Mouse (Mus musculus) MEL (cell line): Measurements from ENCODE around the gene Myt1l. TPM values are rescaled to one million over a fixed set of nuclear protein-coding genes. Genes with fewer than 3 reads are reported as not detected.

Experiments
- DNase-seq: peaks from one replicate; pipeline ENCODE4 v3.0.0; 2011; ENCODE audit warnings: low read depth, low spot score
- H3K27ac ChIP-seq: 2 replicates; pipeline ENCODE4 v1.5.1; 2012; ENCODE audit warnings: low read depth, mild to moderate bottlenecking, control low read depth, low read length, moderate library complexity; ENCODE audit not compliant: control insufficient read depth
- H3K27me3 ChIP-seq, 2 experiments: fragments of 150-350 bp in 1 of 2; sonication (generic) in 1 of 2; 2 replicates each; pipeline ENCODE4 v1.6.1; 2012; ENCODE audit warnings: low read length in 2 of 2, mild to moderate bottlenecking in 2 of 2, improper control_type of control experiment in 1 of 2, moderate library complexity in 1 of 2; ENCODE audit not compliant: insufficient read depth in 2 of 2, control insufficient read depth in 1 of 2
- H3K36me3 ChIP-seq, 2 experiments: 2 replicates each; pipeline ENCODE4 v1.6.1; 2012 to 2014; ENCODE audit warnings: low read length in 2 of 2, improper control_type of control experiment in 1 of 2, inconsistent platforms in 1 of 2, mild to moderate bottlenecking in 1 of 2; ENCODE audit not compliant: insufficient read depth in 2 of 2, control insufficient read depth in 1 of 2
- H3K4me1 ChIP-seq, 2 experiments: fragments of 150-350 bp in 1 of 2; sonication (generic) in 1 of 2; 2 replicates each; pipeline ENCODE4 v1.6.1; 2012; ENCODE audit warnings: low read length in 2 of 2, improper control_type of control experiment in 1 of 2, mild to moderate bottlenecking in 1 of 2; ENCODE audit not compliant: insufficient read depth in 2 of 2, control insufficient read depth in 1 of 2
- H3K4me3 ChIP-seq, 2 experiments: fragments of 150-350 bp in 1 of 2; sonication (generic) in 1 of 2; 2 replicates each; pipeline ENCODE4 v1.5.1; 2012; ENCODE audit warnings: low read depth in 2 of 2, low read length in 2 of 2, mild to moderate bottlenecking in 2 of 2, moderate library complexity in 2 of 2, control low read depth in 1 of 2, improper control_type of control experiment in 1 of 2; ENCODE audit not compliant: control insufficient read depth in 1 of 2, insufficient read depth in 1 of 2
- H3K79me2 ChIP-seq: 2 replicates; pipeline ENCODE4 v1.6.1; 2012; ENCODE audit warnings: mild to moderate bottlenecking, low read length, moderate library complexity; ENCODE audit not compliant: control insufficient read depth, poor library complexity, insufficient read depth
- H3K9ac ChIP-seq: 2 replicates; pipeline ENCODE4 v1.6.1; 2012; ENCODE audit warnings: low read depth, mild to moderate bottlenecking, control low read depth, low read length, moderate library complexity; ENCODE audit not compliant: control insufficient read depth, poor library complexity, severe bottlenecking
- H3K9me3 ChIP-seq: fragments of 150-350 bp; sonication (generic); replicated peaks from 2 replicates; pipeline ENCODE4 v1.6.1; 2012; ENCODE audit warnings: mild to moderate bottlenecking, low read length, improper control_type of control experiment, moderate library complexity; ENCODE audit not compliant: insufficient read depth
- BHLHE40 ChIP-seq: IDR thresholded peaks from 2 replicates; pipeline ENCODE4 v1.6.1; 2012; ENCODE audit warnings: low read depth, mild to moderate bottlenecking, inconsistent platforms, low read length, improper control_type of control experiment, borderline replicate concordance
- CHD2 ChIP-seq: IDR thresholded peaks from 2 replicates; pipeline ENCODE4 v1.6.1; 2011; ENCODE audit warnings: low read length, improper control_type of control experiment
- CTCF ChIP-seq, 3 experiments: IDR thresholded peaks in 2 of 3; conservative IDR thresholded peaks in 1 of 3; 2 replicates each; pipeline ENCODE4 v1.5.1; 2011 to 2012; ENCODE audit warnings: low read length in 3 of 3, low read depth in 2 of 3, mild to moderate bottlenecking in 2 of 3, improper control_type of control experiment in 1 of 3, inconsistent platforms in 1 of 3, mixed read lengths in 1 of 3, moderate library complexity in 1 of 3; ENCODE audit not compliant: control insufficient read depth in 1 of 3, insufficient read depth in 1 of 3, poor library complexity in 1 of 3, severe bottlenecking in 1 of 3
- EP300 ChIP-seq, 2 experiments: IDR thresholded peaks; 2 replicates each; pipeline ENCODE4 v1.6.1; 2011; ENCODE audit warnings: improper control_type of control experiment in 2 of 2, low read length in 2 of 2, low read depth in 1 of 2, mild to moderate bottlenecking in 1 of 2
- GABPA ChIP-seq: IDR thresholded peaks from 2 replicates; pipeline ENCODE4 v1.6.1; 2012; ENCODE audit warnings: low read depth, mild to moderate bottlenecking, inconsistent platforms, low read length, improper control_type of control experiment, moderate library complexity
- JUND ChIP-seq: IDR thresholded peaks from 2 replicates; pipeline ENCODE4 v1.6.1; 2011; ENCODE audit warnings: low read depth, mild to moderate bottlenecking, improper control_type of control experiment, low read length
- MYC ChIP-seq: IDR thresholded peaks from 2 replicates; pipeline ENCODE4 v1.6.1; 2011; ENCODE audit warnings: low read depth, mild to moderate bottlenecking, low read length, improper control_type of control experiment, moderate library complexity
- NELFE ChIP-seq: IDR thresholded peaks from 2 replicates; pipeline ENCODE4 v1.6.1; 2011; ENCODE audit warnings: low read depth, low read length, improper control_type of control experiment
- POLR2A ChIP-seq, 2 experiments: IDR thresholded peaks; 2 replicates each; pipeline ENCODE4 v1.6.1; 2011 to 2012; ENCODE audit warnings: low read length in 2 of 2, mild to moderate bottlenecking in 2 of 2, control low read depth in 1 of 2, improper control_type of control experiment in 1 of 2, low read depth in 1 of 2, moderate library complexity in 1 of 2; ENCODE audit not compliant: control insufficient read depth in 1 of 2, insufficient read depth in 1 of 2, poor library complexity in 1 of 2
- POLR2AphosphoS2 ChIP-seq: IDR thresholded peaks from 2 replicates; pipeline ENCODE4 v1.6.1; 2011; ENCODE audit warnings: low read length, improper control_type of control experiment
- POLR2AphosphoS5 ChIP-seq: IDR thresholded peaks from 2 replicates; pipeline ENCODE4 v1.6.1; 2012; ENCODE audit warnings: low read depth, borderline replicate concordance, mild to moderate bottlenecking, inconsistent platforms, low read length, moderate library complexity, mixed read lengths
- RAD21 ChIP-seq: IDR thresholded peaks from 2 replicates; pipeline ENCODE4 v1.6.1; 2011; ENCODE audit warnings: mild to moderate bottlenecking, low read depth, low read length, improper control_type of control experiment
- RCOR1 ChIP-seq: IDR thresholded peaks from 2 replicates; pipeline ENCODE4 v1.6.1; 2012; ENCODE audit warnings: low read depth, mild to moderate bottlenecking, inconsistent platforms, low read length, improper control_type of control experiment
- SIN3A ChIP-seq: IDR thresholded peaks from 2 replicates; pipeline ENCODE4 v1.6.1; 2012; ENCODE audit warnings: low read length, improper control_type of control experiment, inconsistent platforms
- SMC3 ChIP-seq: IDR thresholded peaks from 2 replicates; pipeline ENCODE4 v1.6.1; 2011; ENCODE audit warnings: low read depth, low read length, improper control_type of control experiment
- USF1 ChIP-seq: IDR thresholded peaks from 2 replicates; pipeline ENCODE4 v1.6.1; 2014; ENCODE audit warnings: low read depth, mild to moderate bottlenecking, inconsistent platforms, low read length, improper control_type of control experiment, moderate library complexity
- USF2 ChIP-seq, 2 experiments: IDR thresholded peaks; 2 replicates each; pipeline ENCODE4 v1.6.1; 2011 to 2012; ENCODE audit warnings: improper control_type of control experiment in 2 of 2, low read length in 2 of 2, borderline replicate concordance in 1 of 2, inconsistent platforms in 1 of 2, low read depth in 1 of 2, mild to moderate bottlenecking in 1 of 2; ENCODE audit not compliant: insufficient read depth in 1 of 2
- ZC3H11A ChIP-seq: IDR thresholded peaks from 2 replicates; pipeline ENCODE4 v1.6.1; 2012; ENCODE audit warnings: low read depth, mild to moderate bottlenecking, inconsistent platforms, low read length, improper control_type of control experiment
- ZKSCAN1 ChIP-seq: IDR thresholded peaks from 2 replicates; pipeline ENCODE4 v1.6.1; 2012; ENCODE audit warnings: low read depth, mild to moderate bottlenecking, inconsistent platforms, low read length, improper control_type of control experiment, moderate library complexity
- ZMIZ1 ChIP-seq: IDR thresholded peaks from 2 replicates; pipeline ENCODE4 v1.6.1; 2012; ENCODE audit warnings: low read depth, mild to moderate bottlenecking, inconsistent platforms, low read length, improper control_type of control experiment, moderate library complexity
- polyA plus RNA-seq, 2 experiments: library from polyadenylated mRNA; stranded (reverse) in 1 of 2; unstranded in 1 of 2; fragments of >175 nt in 1 of 2; fragments of >200 nt in 1 of 2; gene quantifications; 2 replicates each; pipeline versions ENCODE4 v1.2.1 to v1.2.4; 2012; ENCODE audit warnings: low replicate concordance in 2 of 2, low read depth in 1 of 2; ENCODE audit not compliant: insufficient read length in 2 of 2, insufficient read depth in 1 of 2, missing spikeins in 1 of 2
- total RNA-seq: library from RNA; depleted of rRNA; stranded (reverse); fragments of 300-350 nt; gene quantifications from 2 replicates; pipeline ENCODE4 v1.2.3, GENCODE M21; 2012

Myt1l gene
- total and polyA plus RNA-seq, 3 experiments: not detected

GRCm38 (mm10) chr12:29877977-29878376 is 349.8 kb downstream of the Myt1l start:
- no peaks in the 10 kb centered on the region for H3K27me3 ChIP-seq
- no peak for DNase-seq
- TF ChIP-seq USF1 (no peak), NELFE (no peak)
- TF ChIP-seq, all 39 proteins: peak for 0
- Histone ChIP-seq H3K4me3 (no peak overlapping the region), H3K79me2 (no peaks in the 10 kb centered on the region), H3K9ac (no peak overlapping the region), H3K36me3 (no peaks in the 10 kb centered on the region), H3K4me1 (no peaks in the 10 kb centered on the region), H3K27ac (no peak overlapping the region), H3K9me3 (no peaks in the 10 kb centered on the region)

GRCm38 (mm10) chr12:29882871-29883617 is 354.9 kb downstream of the Myt1l start:
- H3K27ac ChIP-seq: no peak overlapping the region
- H3K9ac ChIP-seq: no peak overlapping the region
- H3K36me3 ChIP-seq: no peaks in the 10 kb centered on the region
- H3K79me2 ChIP-seq: no peaks in the 10 kb centered on the region
- no peaks in the 10 kb centered on the region for H3K27me3 ChIP-seq
- H3K4me3 ChIP-seq: no peak overlapping the region
- TF ChIP-seq ZC3H11A: peak; percentile 45
- TF ChIP-seq CTCF (IDR thresholded peaks at IDR 0.05 in 2 of 3, conservative IDR thresholded peaks at IDR 0.05 in 1 of 3; ENCODE audit: control insufficient read depth in 1 of 3, insufficient read depth in 1 of 3, low read depth in 2 of 3, low read length in 3 of 3, poor library complexity in 1 of 3, severe bottlenecking in 1 of 3): peak in 2 of 3 experiments; percentile 53 to 76; a peak in 5 of 6 replicates
- TF ChIP-seq RAD21: peak; percentile 59
- TF ChIP-seq RCOR1: no peak
- TF ChIP-seq BHLHE40: no peak
- no peak for TF ChIP-seq MYC
- TF ChIP-seq ZKSCAN1: no peak
- peak; percentile 59 for TF ChIP-seq SMC3
- no peak for TF ChIP-seq ZMIZ1
- TF ChIP-seq POLR2AphosphoS2: no peak
- TF ChIP-seq POLR2AphosphoS5: no peak
- no peak for TF ChIP-seq NELFE
- no peaks in the 10 kb centered on the region for H3K9me3 ChIP-seq
- DNase-seq: peak; percentile 13
- no peaks in the 10 kb centered on the region for H3K4me1 ChIP-seq

DNA sequence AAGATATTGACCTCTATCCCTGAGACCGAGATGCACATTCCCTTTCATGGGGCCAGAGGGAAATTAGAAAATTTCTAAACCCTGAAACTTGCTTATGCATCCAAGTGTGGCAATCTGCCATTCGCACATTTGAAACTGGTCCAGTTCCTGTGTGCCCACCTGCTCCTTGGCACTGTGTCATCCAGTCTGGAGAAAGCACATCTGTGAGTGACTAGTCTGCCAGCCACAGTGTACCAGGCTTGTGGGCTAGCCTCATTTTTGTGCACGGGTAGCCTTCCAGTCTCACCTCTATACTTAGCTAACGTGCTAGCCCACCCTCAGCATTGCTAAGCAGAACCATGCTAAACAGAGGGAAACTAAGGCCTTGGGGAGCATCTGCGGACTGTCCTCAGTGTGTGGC is 356.2 kb downstream of the Myt1l start:
- no peaks in the 10 kb centered on the region for H3K9me3 ChIP-seq
- H3K36me3 ChIP-seq: no peaks in the 10 kb centered on the region
- no peaks in the 10 kb centered on the region for H3K27me3 ChIP-seq
- H3K4me3 ChIP-seq: no peak overlapping the region
- TF ChIP-seq USF2 (IDR thresholded peaks at IDR 0.05; ENCODE audit: borderline replicate concordance in 1 of 2, insufficient read depth in 1 of 2, low read depth in 1 of 2, low read length in 2 of 2): no peak
- TF ChIP-seq JUND: no peak
- no peak for TF ChIP-seq CHD2
- TF ChIP-seq GABPA: no peak
- no peak for TF ChIP-seq POLR2A (IDR thresholded peaks at IDR 0.05; ENCODE audit: control insufficient read depth in 1 of 2, insufficient read depth in 1 of 2, low read depth in 1 of 2, low read length in 2 of 2, poor library complexity in 1 of 2)
- no peak for TF ChIP-seq SIN3A
- no peak for TF ChIP-seq EP300 (IDR thresholded peaks at IDR 0.05; ENCODE audit: low read depth in 1 of 2, low read length in 2 of 2)
- TF ChIP-seq, all 39 proteins: peak for 0
- no peak overlapping the region for H3K27ac ChIP-seq
- H3K4me1 ChIP-seq: no peaks in the 10 kb centered on the region
- no peak overlapping the region for H3K9ac ChIP-seq
- H3K79me2 ChIP-seq: no peaks in the 10 kb centered on the region
- no peak for DNase-seq
